ENCODE assay signal across 9 mouse cellular contexts in the genomic region with DNA sequence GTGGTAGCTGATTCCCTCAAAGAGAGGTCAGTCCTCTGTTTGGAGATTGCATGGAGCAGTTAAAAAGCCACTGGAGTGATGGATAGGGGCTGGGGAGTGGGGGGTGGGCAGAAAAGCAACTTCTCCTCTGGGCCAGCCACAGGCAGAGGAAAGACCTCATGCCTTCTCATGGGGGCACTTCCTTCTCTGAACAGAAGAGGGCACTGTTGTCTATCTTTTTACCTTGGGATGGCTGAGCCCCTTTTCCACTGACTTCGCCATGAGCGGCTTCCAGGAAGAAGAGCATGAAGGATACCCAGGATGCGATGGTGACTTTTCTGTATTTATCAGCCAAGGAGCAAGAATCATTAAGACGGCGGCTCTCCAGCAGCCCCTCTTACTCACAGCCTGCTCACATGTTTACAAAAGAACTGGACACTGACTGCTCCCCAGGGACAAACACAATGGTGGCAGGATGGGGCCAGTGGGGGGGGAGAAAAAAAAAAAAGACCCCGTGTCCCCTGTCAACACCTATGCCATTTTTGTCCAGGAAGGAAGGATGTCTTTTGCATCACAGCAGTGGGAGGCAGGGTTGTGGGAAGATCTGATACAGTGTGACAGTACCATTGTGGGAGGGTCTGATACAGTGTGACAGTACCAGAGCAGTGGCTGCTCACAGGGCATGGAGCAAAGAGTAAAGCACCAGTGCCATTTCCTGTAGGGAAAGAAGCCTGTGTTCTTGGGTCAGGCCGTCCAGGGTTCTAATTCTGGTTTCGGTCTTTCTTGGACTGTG. TPM values are rescaled to one million over a fixed set of nuclear protein-coding genes. Genes with fewer than 3 reads are reported as not detected.
A peak's percentile ranks its signal among the peaks of the same experiment; 100 is the strongest.
DNase-seq lines count a peak whose midpoint lies in the region; ATAC-seq and TF ChIP-seq lines count a peak whose summit lies in the region.
"Had no signal": no experiment of that assay in that cellular context is flagged by ENCODE, and none has a peak within 500 bp of the region (broad histone marks: within the 10 kb centered on the region; RNA-seq: fewer than 3 reads in every experiment).

No protein-coding gene starts in this region.

- peak overlapping the region; percentile 54 for H3K4me2 ChIP-seq in heart, postnatal 0 days (ENCODE audit: low read depth, low read length)
- peak overlapping the region; percentile 64 for H3K4me2 ChIP-seq in liver, postnatal 0 days (ENCODE audit: low read depth, low read length)
- peak overlapping the region; percentile 59 for H3K4me2 ChIP-seq in neural tube, embryonic 13.5 days

- ATAC-seq in heart, postnatal 0 days (ENCODE audit: insufficient read depth, low read depth) = peak; percentile 42; the same call in 1 of the 2 replicates
- ATAC-seq in liver, postnatal 0 days = peak; percentile 51; the same call in 1 of the 2 replicates
- peak; percentile 54 for ATAC-seq in neural tube, embryonic 13.5 days (ENCODE audit: low read depth)

- no peak for TF ChIP-seq POLR2A in ES-Bruce4 (IDR thresholded peaks at IDR 0.05; ENCODE audit: insufficient read depth, low read length)
- TF ChIP-seq POLR2A in testis, adult 2 months (IDR thresholded peaks at IDR 0.05; ENCODE audit: control insufficient read depth, low read depth, low read length) = no peak

- TF ChIP-seq CTCF in ES-Bruce4 (IDR thresholded peaks at IDR 0.05; ENCODE audit: low read depth, low read length) = peak; percentile 77
- peak; percentile 83 for TF ChIP-seq CTCF in heart, postnatal 0 days (IDR thresholded peaks at IDR 0.05; ENCODE audit: low read depth)
- peak; percentile 91 for TF ChIP-seq CTCF in liver, postnatal 0 days (IDR thresholded peaks at IDR 0.05; ENCODE audit: low read depth)
- TF ChIP-seq CTCF in testis, adult 2 months (IDR thresholded peaks at IDR 0.05; ENCODE audit: control insufficient read depth, insufficient read depth, insufficient replicate concordance, low read depth, low read length) = peak; percentile 62; the same call in 1 of the 2 replicates

- 7% methylated on average over 8 of the region's 8 CpGs for WGBS in heart, postnatal 0 days
- WGBS in liver, postnatal 0 days (ENCODE audit: insufficient replicate concordance) = 9% methylated on average over 8 of the region's 8 CpGs
- WGBS in neural tube, embryonic 13.5 days = 7% methylated on average over 8 of the region's 8 CpGs

- no peaks in the 10 kb centered on the region for H3K4me1 ChIP-seq in ES-Bruce4 (ENCODE audit: control insufficient read depth, insufficient read depth, low read length)
- peaks cover 12% of the 10 kb centered on the region for H3K4me1 ChIP-seq in heart, postnatal 0 days (ENCODE audit: control insufficient read depth, insufficient read depth)
- peaks cover 12% of the 10 kb centered on the region for H3K4me1 ChIP-seq in liver, postnatal 0 days (ENCODE audit: insufficient read depth)
- H3K4me1 ChIP-seq in neural tube, embryonic 13.5 days (replicated peaks) = peaks cover 25% of the 10 kb centered on the region
- H3K4me1 ChIP-seq in testis, adult 2 months (ENCODE audit: control insufficient read depth, insufficient read depth, low read length) = peaks cover 11% of the 10 kb centered on the region

- DNase-seq in c-Kit-negative CD71-positive TER-119-positive erythroid progenitor cells, embryonic 14.5 days (ENCODE audit: low read depth, low spot score) = peak; percentile 31
- peak; percentile 36 for DNase-seq in fibroblast of lung, adult 2 months (ENCODE audit: low read depth)
- DNase-seq in heart, postnatal 0 days (ENCODE audit: low spot score) = peak; percentile 76
- peak; percentile 79 to 84 for DNase-seq in kidney, postnatal 36 days
- DNase-seq in liver, postnatal 0 days = peak; percentile 74

- no peak overlapping the region for H3K4me3 ChIP-seq in ES-Bruce4 (ENCODE audit: low read depth, low read length)
- peak overlapping the region; percentile 25 for H3K4me3 ChIP-seq in heart, postnatal 0 days (ENCODE audit: low read depth, low read length)
- peak overlapping the region; percentile 3; the same call in 1 of the 2 replicates for H3K4me3 ChIP-seq in liver, postnatal 0 days (ENCODE audit: low read depth, low read length)
- peak overlapping the region; percentile 25 for H3K4me3 ChIP-seq in neural tube, embryonic 13.5 days
- H3K4me3 ChIP-seq in testis, adult 2 months (ENCODE audit: control insufficient read depth, low read depth, low read length) = no peak overlapping the region

- H3K9me3 ChIP-seq in ES-Bruce4 (replicated peaks; ENCODE audit: control insufficient read depth, insufficient read depth, low read length, poor library complexity, severe bottlenecking) = no peaks in the 10 kb centered on the region
- H3K9me3 ChIP-seq in heart, postnatal 0 days (replicated peaks; ENCODE audit: control insufficient read depth, low read length) = no peaks in the 10 kb centered on the region
- H3K9me3 ChIP-seq in liver, postnatal 0 days (ENCODE audit: low read length) = no peaks in the 10 kb centered on the region
- no peaks in the 10 kb centered on the region for H3K9me3 ChIP-seq in neural tube, embryonic 13.5 days

- TF ChIP-seq EP300 in ES-Bruce4 (IDR thresholded peaks at IDR 0.05; ENCODE audit: insufficient read depth, low read depth, low read length) = no peak
- no peak for TF ChIP-seq EP300 in heart, postnatal 0 days (IDR thresholded peaks at IDR 0.05; ENCODE audit: low read depth)
- no peak for TF ChIP-seq EP300 in liver, postnatal 0 days (IDR thresholded peaks at IDR 0.05; ENCODE audit: low read depth)

- no peak overlapping the region for H3K27ac ChIP-seq in ES-Bruce4 (ENCODE audit: insufficient read depth, low read length)
- no peak overlapping the region for H3K27ac ChIP-seq in heart, postnatal 0 days (ENCODE audit: low read depth)
- no peak overlapping the region for H3K27ac ChIP-seq in liver, postnatal 0 days (ENCODE audit: low read depth)
- H3K27ac ChIP-seq in neural tube, embryonic 13.5 days (replicated peaks) = no peak overlapping the region
- no peak overlapping the region for H3K27ac ChIP-seq in testis, adult 2 months (ENCODE audit: control insufficient read depth, insufficient read depth, low read depth, low read length)

- H3K27me3 ChIP-seq in ES-Bruce4 (ENCODE audit: control insufficient read depth, insufficient read depth, low read length, poor library complexity, severe bottlenecking) = no peaks in the 10 kb centered on the region
- no peaks in the 10 kb centered on the region for H3K27me3 ChIP-seq in heart, postnatal 0 days (ENCODE audit: control insufficient read depth, insufficient read depth, low read length)
- no peaks in the 10 kb centered on the region for H3K27me3 ChIP-seq in liver, postnatal 0 days (ENCODE audit: insufficient read depth, low read length)
- H3K27me3 ChIP-seq in neural tube, embryonic 13.5 days = peaks cover 15% of the 10 kb centered on the region; the same call in 1 of the 2 replicates
- H3K27me3 ChIP-seq in testis, adult 2 months (ENCODE audit: control insufficient read depth, insufficient read depth, low read length) = no peaks in the 10 kb centered on the region

- no peaks in the 10 kb centered on the region for H3K36me3 ChIP-seq in ES-Bruce4 (ENCODE audit: control insufficient read depth, insufficient read depth, low read length, poor library complexity, severe bottlenecking)
- H3K36me3 ChIP-seq in heart, postnatal 0 days (replicated peaks; ENCODE audit: control insufficient read depth, insufficient read depth, low read length) = no peaks in the 10 kb centered on the region
- H3K36me3 ChIP-seq in liver, postnatal 0 days (replicated peaks; ENCODE audit: insufficient read depth, low read length) = no peaks in the 10 kb centered on the region
- H3K36me3 ChIP-seq in neural tube, embryonic 13.5 days = no peaks in the 10 kb centered on the region
- no peaks in the 10 kb centered on the region for H3K36me3 ChIP-seq in testis, adult 2 months (ENCODE audit: control insufficient read depth, insufficient read depth, low read length)

- H3K9ac ChIP-seq in ES-Bruce4 (ENCODE audit: low read depth, poor library complexity, severe bottlenecking) = no peak overlapping the region
- H3K9ac ChIP-seq in heart, postnatal 0 days (replicated peaks; ENCODE audit: low read depth, low read length) = no peak overlapping the region
- H3K9ac ChIP-seq in liver, postnatal 0 days (replicated peaks) = no peak overlapping the region
- H3K9ac ChIP-seq in neural tube, embryonic 13.5 days = peak overlapping the region; percentile 64

RNA-seq across cellular contexts. Expression of a gene that starts 4.1 kb away (rescaled TPM):
- polyA plus RNA-seq in ES-Bruce4 (2011; ENCODE audit: insufficient read depth, insufficient read length, low read depth, missing spikeins) = 6.9 and 7.5 TPM in 2 replicates
- 10.8 and 28.3 TPM in 2 replicates for total RNA-seq in heart, postnatal 0 days (2014; rRNA removed; ENCODE audit: low replicate concordance)
- 11.5 and 12.4 TPM in 2 replicates for polyA plus RNA-seq in heart, postnatal 0 days (2015; fragmentation: Nextera tagmentation; extraction: Ambion mirVana)
- 20.2 and 21.9 TPM in 2 replicates for polyA plus RNA-seq in liver, postnatal 0 days (2015; fragmentation: Nextera tagmentation; extraction: Ambion mirVana)
- polyA plus RNA-seq in neural tube, embryonic 13.5 days (2015; fragmentation: Nextera tagmentation; extraction: Ambion mirVana) = 46.0 and 53.2 TPM in 2 replicates
- 3.3 and 3.7 TPM in 2 replicates for polyA plus RNA-seq in testis, adult 2 months (2012; rRNA removed)

RNA-seq across cellular contexts. Expression of a gene that starts 25.2 kb away (rescaled TPM):
- 2.5 and 3.4 TPM in 2 replicates for polyA plus RNA-seq in ES-Bruce4 (2011; ENCODE audit: insufficient read depth, insufficient read length, low read depth, missing spikeins)
- total RNA-seq in heart, postnatal 0 days (2014; rRNA removed; ENCODE audit: low replicate concordance) = 0.23 and 0.39 TPM in 2 replicates
- 0.37 TPM in 2 replicates for polyA plus RNA-seq in heart, postnatal 0 days (2015; fragmentation: Nextera tagmentation; extraction: Ambion mirVana)
- polyA plus RNA-seq in liver, postnatal 0 days (2015; fragmentation: Nextera tagmentation; extraction: Ambion mirVana) = 0.11 and 0.22 TPM in 2 replicates
- polyA plus RNA-seq in neural tube, embryonic 13.5 days (2015; fragmentation: Nextera tagmentation; extraction: Ambion mirVana) = 2.4 and 2.7 TPM in 2 replicates
- polyA plus RNA-seq in testis, adult 2 months (2012; rRNA removed) = 70.4 and 74.1 TPM in 2 replicates
- polyA plus RNA-seq: large intestine, adult 2 months had no signal

RNA-seq across cellular contexts. Expression of a gene that starts 42.8 kb away (rescaled TPM):
- 225 and 232 TPM in 2 replicates for polyA plus RNA-seq in ES-Bruce4 (2011; ENCODE audit: insufficient read depth, insufficient read length, low read depth, missing spikeins)
- 68.4 and 75.6 TPM in 2 replicates for total RNA-seq in heart, postnatal 0 days (2014; rRNA removed; ENCODE audit: low replicate concordance)
- 32.3 and 35.5 TPM in 2 replicates for polyA plus RNA-seq in heart, postnatal 0 days (2015; fragmentation: Nextera tagmentation; extraction: Ambion mirVana)
- 24.4 and 29.8 TPM in 2 replicates for polyA plus RNA-seq in liver, postnatal 0 days (2015; fragmentation: Nextera tagmentation; extraction: Ambion mirVana)
- 267 and 279 TPM in 2 replicates for polyA plus RNA-seq in neural tube, embryonic 13.5 days (2015; fragmentation: Nextera tagmentation; extraction: Ambion mirVana)
- polyA plus RNA-seq in testis, adult 2 months (2012; rRNA removed) = 24.7 and 30.4 TPM in 2 replicates

RNA-seq across cellular contexts. Expression of a gene that starts 48.4 kb away (rescaled TPM):
- polyA plus RNA-seq in ES-Bruce4 (2011; ENCODE audit: insufficient read depth, insufficient read length, low read depth, missing spikeins) = 29.1 and 30.0 TPM in 2 replicates
- 113 and 134 TPM in 2 replicates for total RNA-seq in heart, postnatal 0 days (2014; rRNA removed; ENCODE audit: low replicate concordance)
- 77.4 and 79.7 TPM in 2 replicates for polyA plus RNA-seq in heart, postnatal 0 days (2015; fragmentation: Nextera tagmentation; extraction: Ambion mirVana)
- 18.3 and 19.2 TPM in 2 replicates for polyA plus RNA-seq in liver, postnatal 0 days (2015; fragmentation: Nextera tagmentation; extraction: Ambion mirVana)
- polyA plus RNA-seq in neural tube, embryonic 13.5 days (2015; fragmentation: Nextera tagmentation; extraction: Ambion mirVana) = 109 and 112 TPM in 2 replicates
- polyA plus RNA-seq in testis, adult 2 months (2012; rRNA removed) = 245 and 266 TPM in 2 replicates

RNA-seq across cellular contexts. Expression of a gene that starts 49.4 kb away (rescaled TPM):
- polyA plus RNA-seq in ES-Bruce4 (2011; ENCODE audit: insufficient read depth, insufficient read length, low read depth, missing spikeins) = 369 and 376 TPM in 2 replicates
- 82.2 and 98.5 TPM in 2 replicates for total RNA-seq in heart, postnatal 0 days (2014; rRNA removed; ENCODE audit: low replicate concordance)
- 163 and 173 TPM in 2 replicates for polyA plus RNA-seq in heart, postnatal 0 days (2015; fragmentation: Nextera tagmentation; extraction: Ambion mirVana)
- polyA plus RNA-seq in liver, postnatal 0 days (2015; fragmentation: Nextera tagmentation; extraction: Ambion mirVana) = 45.1 and 49.1 TPM in 2 replicates
- 304 and 317 TPM in 2 replicates for polyA plus RNA-seq in neural tube, embryonic 13.5 days (2015; fragmentation: Nextera tagmentation; extraction: Ambion mirVana)
- polyA plus RNA-seq in testis, adult 2 months (2012; rRNA removed) = 104 and 150 TPM in 2 replicates

Comparison
In these comparisons a context has a peak if more than half of its experiments do, and no peak if none do; other contexts are left out.
1. H3K4me3 ChIP-seq: peak in heart, postnatal 0 days (single experiment), liver, postnatal 0 days (single experiment) and neural tube, embryonic 13.5 days (single experiment); none in ES-Bruce4 (single experiment) and testis, adult 2 months (single experiment).
2. DNase-seq: peak in every context shown above with its lines; median percentile 82 in kidney, postnatal 36 days; 76 in heart, postnatal 0 days; 74 in liver, postnatal 0 days; 36 in fibroblast of lung, adult 2 months; 31 in c-Kit-negative CD71-positive TER-119-positive erythroid progenitor cells, embryonic 14.5 days.
3. RNA of a gene that starts 25.2 kb away (polyA plus RNA-seq): 70.4 to 74.1 TPM in testis, adult 2 months; 2.5 to 3.4 TPM in ES-Bruce4, 2.4 to 2.7 TPM in neural tube, embryonic 13.5 days, 0.37 TPM in heart, postnatal 0 days and 0.11 to 0.22 TPM in liver, postnatal 0 days; every median in the first group is over 10 times any median in the second.
4. Peak in every context shown above with its lines, with median percentiles within 50 percentile points of each other: CTCF ChIP-seq, ATAC-seq and H3K4me2 ChIP-seq.